Mouse (Mus musculus) gastrocnemius, postnatal 14 days (tissue): Measurements from ENCODE around the gene Ak2. TPM values are rescaled to one million over a fixed set of nuclear protein-coding genes. Genes with fewer than 3 reads are reported as not detected.
A peak's percentile ranks its signal among the peaks of the same experiment; 100 is the strongest.

Source experiments
- DNase-seq: peaks from one replicate; pipeline ENCODE4 v3.0.0; 2021; ENCODE audit warnings: mixed read lengths
- intact Hi-C: fragments of 180-260 bp; cut with DNase I; formaldehyde crosslinking; loops from one replicate; pipeline ENCODE4 v1.15.1; 2025; ENCODE audit warnings: low total_unique reads
- long read RNA-seq, 2 experiments: library from polyadenylated mRNA; stranded (forward); transcript quantifications; one replicate each; pipeline ENCODE4 v2.0.0; 2021
- total RNA-seq, 2 experiments: library from RNA; stranded (reverse); gene quantifications; 2 replicates each; pipeline ENCODE4 v1.2.3; 2021

The Ak2 gene
- 10 to 100 TPM; 43.4 to 46.2 TPM for total RNA-seq
- long read RNA-seq, experiment 1, transcript Ak2-201 (6 exons, 986 nt), result major isoform, 23 of 32 reads
- long read RNA-seq, experiment 1, transcript Ak2-202 (7 exons, 1,781 nt), result minor isoform, 6 of 32 reads
- long read RNA-seq, experiment 1, partial matches to known transcripts, result 1 of 32 reads
- long read RNA-seq, experiment 1, other reads (novel, unspliced or antisense), result 2 of 32 reads
- long read RNA-seq, experiment 2, transcript Ak2-201 (6 exons, 986 nt), result major isoform, 26 of 43 reads
- long read RNA-seq, experiment 2, transcript Ak2-202 (7 exons, 1,781 nt), result minor isoform, 9 of 43 reads
- long read RNA-seq, experiment 2, partial matches to known transcripts, result 2 of 43 reads
- long read RNA-seq, experiment 2, other reads (novel, unspliced or antisense), result 6 of 43 reads

- intact Hi-C loops, result loop anchor here (10.0 kb wide), 1 partner anchor 653 kb away; the partner anchor contains the start of gene Txlna
Observed at GRCm38 (mm10) chr4:128991500-128992008, at the start of gene Ak2. Ak2 (plus strand) TSS chr4:128991958.

GRCm38 (mm10) chr4:128942346-128942745, 49.4 kb upstream of the Ak2 start:
- intact Hi-C loops, result no loop called here
- DNase-seq, result no peak

More at GRCm38 (mm10) chr4:128991500-128992008, at the start of gene Ak2:
- DNase-seq, result no peak

GRCm38 (mm10) chr4:128946736-128947135, 45.0 kb upstream of the Ak2 start:
- intact Hi-C loops, result no loop called here
- DNase-seq, result no peak

GRCm38 (mm10) chr4:128947326-128947933, 44.3 kb upstream of the Ak2 start:
- DNase-seq, result peak; percentile 32
- intact Hi-C loops, result no loop called here

GRCm38 (mm10) chr4:128948137-128948674, 43.6 kb upstream of the Ak2 start:
- no peak for DNase-seq
- intact Hi-C loops, result no loop called here

GRCm38 (mm10) chr4:128949470-128950005, 42.2 kb upstream of the Ak2 start:
- no peak for DNase-seq
- intact Hi-C loops, result no loop called here

GRCm38 (mm10) chr4:128950461-128950860, 41.3 kb upstream of the Ak2 start:
- no peak for DNase-seq
- intact Hi-C loops, result no loop called here

GRCm38 (mm10) chr4:128953851-128954250, 37.9 kb upstream of the Ak2 start:
- intact Hi-C loops, result no loop called here
- DNase-seq, result no peak

GRCm38 (mm10) chr4:128957155-128957911, 34.4 kb upstream of the Ak2 start:
- no peak for DNase-seq
- intact Hi-C loops, result no loop called here

GRCm38 (mm10) chr4:128958156-128958555, 33.6 kb upstream of the Ak2 start:
- DNase-seq, result no peak
- intact Hi-C loops, result no loop called here

- intact Hi-C loops, result no loop called here
- DNase-seq, result no peak
Observed at GRCm38 (mm10) chr4:128958849-128959248, 32.9 kb upstream of the Ak2 start.

GRCm38 (mm10) chr4:128959676-128960075, 32.1 kb upstream of the Ak2 start:
- DNase-seq, result no peak
- intact Hi-C loops, result no loop called here

GRCm38 (mm10) chr4:128961301-128962028, 30.3 kb upstream of the Ak2 start:
- no peak for DNase-seq
- intact Hi-C loops, result no loop called here

- DNase-seq, result peak; percentile 92
- intact Hi-C loops, result no loop called here
Observed at GRCm38 (mm10) chr4:128962029-128962925, 29.5 kb upstream of the Ak2 start, which contains the start of gene Azin2. Azin2 (minus strand) TSS chr4:128962442.

- intact Hi-C loops, result no loop called here
Observed at GRCm38 (mm10) chr4:128962926-128963290, 28.9 kb upstream of the Ak2 start.

GRCm38 (mm10) chr4:128966751-128967150, 25.0 kb upstream of the Ak2 start:
- no peak for DNase-seq
- intact Hi-C loops, result no loop called here

More at GRCm38 (mm10) chr4:128962926-128963290, 28.9 kb upstream of the Ak2 start:
- DNase-seq, result no peak

- intact Hi-C loops, result loop anchor here (2.0 kb wide), 1 partner anchor 116 kb away; no protein-coding TSS in a partner anchor
- no peak for DNase-seq
Observed at GRCm38 (mm10) chr4:128969081-128969480, 22.7 kb upstream of the Ak2 start.
